Mouse (Mus musculus): Measurements from ENCODE around the gene Nfib. TPM values are rescaled to one million over a fixed set of nuclear protein-coding genes. Genes with fewer than 3 reads are reported as not detected.

Nfib gene
- total RNA-seq, 2 experiments from 2014 or later, result 79.7 to 96.6 TPM

- intact Hi-C loops (cut with DNase I), result no loop called here
- peak in 1 of 2 experiments; percentile 2 for DNase-seq (ENCODE audit: low spot score in 2 of 2)
Observed at GRCm38 (mm10) chr4:82494424-82494823, 211.1 kb downstream of the Nfib start.

GRCm38 (mm10) chr4:82493865-82494264 is 211.7 kb downstream of the Nfib start:
- intact Hi-C loops (cut with DNase I), result no loop called here
- peak in 1 of 2 experiments; percentile 2 for DNase-seq (ENCODE audit: low spot score in 2 of 2)

- intact Hi-C loops (cut with DNase I), result no loop called here
- no peak for DNase-seq (ENCODE audit: low spot score in 2 of 2)
Observed at GRCm38 (mm10) chr4:82493363-82493762, 212.2 kb downstream of the Nfib start.

- DNase-seq (ENCODE audit: low spot score in 2 of 2), result no peak
- intact Hi-C loops (cut with DNase I), result no loop called here
Observed at GRCm38 (mm10) chr4:82492737-82493136, 212.8 kb downstream of the Nfib start.

GRCm38 (mm10) chr4:82489939-82490338 is 215.6 kb downstream of the Nfib start:
- intact Hi-C loops (cut with DNase I), result no loop called here

GRCm38 (mm10) chr4:82485910-82486309 is 219.6 kb downstream of the Nfib start:
- no peak for DNase-seq (ENCODE audit: low spot score in 2 of 2)
- intact Hi-C loops (cut with DNase I), result no loop called here

More at GRCm38 (mm10) chr4:82489939-82490338, 215.6 kb downstream of the Nfib start:
- DNase-seq (ENCODE audit: low spot score in 2 of 2), result no peak

- DNase-seq (ENCODE audit: low spot score in 2 of 2), result no peak
- intact Hi-C loops (cut with DNase I), result no loop called here
Observed at GRCm38 (mm10) chr4:82483871-82484270, 221.7 kb downstream of the Nfib start.

- intact Hi-C loops (cut with DNase I), result no loop called here
- no peak for DNase-seq (ENCODE audit: low spot score in 2 of 2)
Observed at GRCm38 (mm10) chr4:82483298-82483697, 222.3 kb downstream of the Nfib start.

- intact Hi-C loops (cut with DNase I), result no loop called here
- no peak for DNase-seq (ENCODE audit: low spot score in 2 of 2)
Observed at GRCm38 (mm10) chr4:82480635-82481034, 224.9 kb downstream of the Nfib start.

- intact Hi-C loops (cut with DNase I), result no loop called here
- no peak for DNase-seq (ENCODE audit: low spot score in 2 of 2)
Observed at GRCm38 (mm10) chr4:82479394-82479793, 226.2 kb downstream of the Nfib start.

- intact Hi-C loops (cut with DNase I), result no loop called here
- DNase-seq (ENCODE audit: low spot score in 2 of 2), result no peak
Observed at GRCm38 (mm10) chr4:82477742-82478141, 227.8 kb downstream of the Nfib start.

- intact Hi-C loops (cut with DNase I), result no loop called here
Observed at GRCm38 (mm10) chr4:82476411-82476810, 229.1 kb downstream of the Nfib start.

GRCm38 (mm10) chr4:82474334-82474733 is 231.2 kb downstream of the Nfib start:
- no peak for DNase-seq (ENCODE audit: low spot score in 2 of 2)
- intact Hi-C loops (cut with DNase I), result no loop called here

More at GRCm38 (mm10) chr4:82476411-82476810, 229.1 kb downstream of the Nfib start:
- no peak for DNase-seq (ENCODE audit: low spot score in 2 of 2)

- intact Hi-C loops (cut with DNase I), result no loop called here
- DNase-seq (ENCODE audit: low spot score in 2 of 2), result no peak
Observed at GRCm38 (mm10) chr4:82470938-82471320, 234.6 kb downstream of the Nfib start.

GRCm38 (mm10) chr4:82470212-82470937 is 235.2 kb downstream of the Nfib start:
- intact Hi-C loops (cut with DNase I), result no loop called here
- DNase-seq (ENCODE audit: low spot score in 2 of 2), result no peak

GRCm38 (mm10) chr4:82468944-82469343 is 236.6 kb downstream of the Nfib start:
- no peak for DNase-seq (ENCODE audit: low spot score in 2 of 2)
- intact Hi-C loops (cut with DNase I), result no loop called here

GRCm38 (mm10) chr4:82466717-82467116 is 238.8 kb downstream of the Nfib start:
- no peak for DNase-seq (ENCODE audit: low spot score in 2 of 2)
- intact Hi-C loops (cut with DNase I), result no loop called here

GRCm38 (mm10) chr4:82466144-82466543 is 239.4 kb downstream of the Nfib start:
- no peak for DNase-seq (ENCODE audit: low spot score in 2 of 2)
- intact Hi-C loops (cut with DNase I), result no loop called here

- intact Hi-C loops (cut with DNase I), result no loop called here
- DNase-seq (ENCODE audit: low spot score in 2 of 2), result no peak
Observed at GRCm38 (mm10) chr4:82464051-82464632, 241.4 kb downstream of the Nfib start.

GRCm38 (mm10) chr4:82463189-82463715 is 242.3 kb downstream of the Nfib start:
- intact Hi-C loops (cut with DNase I), result no loop called here
- DNase-seq (ENCODE audit: low spot score in 2 of 2), result no peak

- DNase-seq (ENCODE audit: low spot score in 2 of 2), result no peak
- intact Hi-C loops (cut with DNase I), result no loop called here
Observed at GRCm38 (mm10) chr4:82461676-82462075, 243.9 kb downstream of the Nfib start.

Data from left cerebral cortex, postnatal 36 days (tissue).